ENCODE assay signal across 7 mouse cellular contexts in genomic region chr14:61056445-61056844, GRCm38 (mm10). TPM values are rescaled to one million over a fixed set of nuclear protein-coding genes. Genes with fewer than 3 reads are reported as not detected.
DNase-seq lines count a peak whose midpoint lies in the region; ATAC-seq lines count a peak whose summit lies in the region.

No protein-coding gene starts in this region.

- H3K9ac ChIP-seq in hindbrain, embryonic 11.5 days (ENCODE audit: low read depth, low read length): no peak overlapping the region
- peak overlapping the region; percentile 4; the same call in 1 of the 2 replicates for H3K9ac ChIP-seq in midbrain, embryonic 14.5 days (replicated peaks; ENCODE audit: low read length)

- 0 out of 2 replicates have a peak, but pooled peaks cover 6% of the 10 kb centered on the region for H3K4me1 ChIP-seq in hindbrain, embryonic 11.5 days (replicated peaks; ENCODE audit: control insufficient read depth, insufficient read depth, low read length)
- peaks cover 14% of the 10 kb centered on the region; the same call in 1 of the 2 replicates for H3K4me1 ChIP-seq in midbrain, embryonic 14.5 days (ENCODE audit: control insufficient read depth, insufficient read depth, low read length)

- H3K27ac ChIP-seq in hindbrain, embryonic 11.5 days (ENCODE audit: low read depth, low read length): no peak overlapping the region
- H3K27ac ChIP-seq in midbrain, embryonic 14.5 days (replicated peaks; ENCODE audit: low read depth, low read length): no peak overlapping the region

- no peak for ATAC-seq in hindbrain, embryonic 11.5 days (ENCODE audit: low FRiP score)
- ATAC-seq in midbrain, embryonic 14.5 days (ENCODE audit: low FRiP score, low TSS enrichment): no peak
- ATAC-seq in megakaryocyte progenitor cell, adult 5-6 weeks (replicated peaks; ENCODE audit: poor library complexity): no peak

- under 1% methylated on average over 16 of the region's 16 CpGs for WGBS in hindbrain, embryonic 11.5 days
- under 1% methylated on average over 16 of the region's 16 CpGs for WGBS in midbrain, embryonic 14.5 days

- no peaks in the 10 kb centered on the region for H3K36me3 ChIP-seq in hindbrain, embryonic 11.5 days (ENCODE audit: control insufficient read depth, insufficient read depth, low read length)
- H3K36me3 ChIP-seq in midbrain, embryonic 14.5 days (ENCODE audit: control insufficient read depth, insufficient read depth, low read length): no peaks in the 10 kb centered on the region

- H3K9me3 ChIP-seq in hindbrain, embryonic 11.5 days (ENCODE audit: control insufficient read depth, low read length): no peaks in the 10 kb centered on the region
- H3K9me3 ChIP-seq in midbrain, embryonic 14.5 days (ENCODE audit: control insufficient read depth, low read length): no peaks in the 10 kb centered on the region

- H3K4me3 ChIP-seq in hindbrain, embryonic 11.5 days (ENCODE audit: low read depth, low read length): peak overlapping the region; percentile 20
- H3K4me3 ChIP-seq in midbrain, embryonic 14.5 days (replicated peaks; ENCODE audit: low read depth, low read length): peak overlapping the region; percentile 27

- H3K27me3 ChIP-seq in hindbrain, embryonic 11.5 days (ENCODE audit: control insufficient read depth, insufficient read depth, low read length): no peaks in the 10 kb centered on the region; the same call in 1 of the 2 replicates
- H3K27me3 ChIP-seq in midbrain, embryonic 14.5 days (ENCODE audit: control insufficient read depth, insufficient read depth, low read length): peaks cover 12% of the 10 kb centered on the region; the same call in 1 of the 2 replicates

- DNase-seq in CD8-positive naive resting alpha-beta T cell, adult 2 months (ENCODE audit: low read depth in 2 of 2, low spot score in 2 of 2): peak; percentile 45 to 70
- DNase-seq in ES-CJ7 (ENCODE audit: low read depth, low spot score): peak; percentile 7
- peak; percentile 47 for DNase-seq in hindbrain, embryonic 11.5 days (ENCODE audit: low spot score)
- DNase-seq in midbrain, embryonic 14.5 days: peak; percentile 52
- DNase-seq in cerebellum, postnatal 25 days: no peak
- DNase-seq in right cerebral cortex, postnatal 25 days: no peak

- peak overlapping the region; percentile 40 for H3K4me2 ChIP-seq in hindbrain, embryonic 11.5 days (replicated peaks; ENCODE audit: low read depth, low read length)
- H3K4me2 ChIP-seq in midbrain, embryonic 14.5 days (ENCODE audit: low read length): peak overlapping the region; percentile 60

RNA-seq across cellular contexts. Expression of gene Tnfrsf19, which starts 10.2 kb away (rescaled TPM):
- polyA plus RNA-seq in hindbrain, embryonic 11.5 days (2014; fragmentation: Nextera tagmentation; extraction: Ambion mirVana): 55.0 and 59.6 TPM in 2 replicates
- polyA plus RNA-seq in midbrain, embryonic 14.5 days (2014; fragmentation: Nextera tagmentation; extraction: Ambion mirVana): 25.4 and 46.9 TPM in 2 replicates
- not detected in 2 replicates for total RNA-seq in megakaryocyte progenitor cell, adult 5-6 weeks (2015)
- total RNA-seq in megakaryocyte progenitor cell, adult 5-6 weeks (2017): 0.12 and 0.14 TPM in 2 replicates

Comparison
In these comparisons a context has a peak if more than half of its experiments do, and no peak if none do; other contexts are left out.
1. DNase-seq: peak in CD8-positive naive resting alpha-beta T cell, adult 2 months (2 of 2), ES-CJ7 (single experiment), hindbrain, embryonic 11.5 days (single experiment) and midbrain, embryonic 14.5 days (single experiment); none in cerebellum, postnatal 25 days (0 of 2) and right cerebral cortex, postnatal 25 days (single experiment).